Mouse (Mus musculus): Measurements from ENCODE around the gene Cyp2b9.
"Not testable (repeated sequence)": the region's sequence is repeated elsewhere in the genome, so short reads cannot be mapped to it uniquely, and the experiment has no call there.

Cyp2b9 gene

GRCm38 (mm10) chr7:26173111-26173510 lies at the start of gene Cyp2b9:
TSS of gene Cyp2b9 (plus strand) at chr7:26173411.
- not testable (repeated sequence) for DNase-seq (ENCODE audit: low spot score)

DNA sequence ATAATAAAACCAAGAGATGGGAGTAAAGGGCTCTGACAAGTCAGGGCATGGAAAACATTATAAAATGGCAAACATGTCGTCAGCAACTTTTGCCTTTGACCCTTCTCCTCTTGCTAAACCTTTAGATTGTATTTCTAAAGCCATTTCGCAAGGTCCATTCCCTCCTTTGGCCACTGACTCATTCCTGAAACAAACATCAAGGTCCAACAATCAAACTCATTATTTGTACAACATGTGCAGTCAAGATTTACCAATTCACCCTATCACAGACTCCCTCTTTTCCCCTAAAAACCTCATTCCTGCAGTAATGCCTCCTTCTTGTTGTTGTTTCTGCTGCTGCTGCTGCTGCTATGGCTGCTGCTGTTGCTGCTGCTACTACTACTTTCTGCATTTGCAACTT lies 33.6 kb upstream of the Cyp2b9 start:
- not testable (repeated sequence) for DNase-seq (ENCODE audit: low spot score)

GRCm38 (mm10) chr7:26143657-26144056 lies 29.6 kb upstream of the Cyp2b9 start:
- not testable (repeated sequence) for DNase-seq (ENCODE audit: low spot score)

DNA sequence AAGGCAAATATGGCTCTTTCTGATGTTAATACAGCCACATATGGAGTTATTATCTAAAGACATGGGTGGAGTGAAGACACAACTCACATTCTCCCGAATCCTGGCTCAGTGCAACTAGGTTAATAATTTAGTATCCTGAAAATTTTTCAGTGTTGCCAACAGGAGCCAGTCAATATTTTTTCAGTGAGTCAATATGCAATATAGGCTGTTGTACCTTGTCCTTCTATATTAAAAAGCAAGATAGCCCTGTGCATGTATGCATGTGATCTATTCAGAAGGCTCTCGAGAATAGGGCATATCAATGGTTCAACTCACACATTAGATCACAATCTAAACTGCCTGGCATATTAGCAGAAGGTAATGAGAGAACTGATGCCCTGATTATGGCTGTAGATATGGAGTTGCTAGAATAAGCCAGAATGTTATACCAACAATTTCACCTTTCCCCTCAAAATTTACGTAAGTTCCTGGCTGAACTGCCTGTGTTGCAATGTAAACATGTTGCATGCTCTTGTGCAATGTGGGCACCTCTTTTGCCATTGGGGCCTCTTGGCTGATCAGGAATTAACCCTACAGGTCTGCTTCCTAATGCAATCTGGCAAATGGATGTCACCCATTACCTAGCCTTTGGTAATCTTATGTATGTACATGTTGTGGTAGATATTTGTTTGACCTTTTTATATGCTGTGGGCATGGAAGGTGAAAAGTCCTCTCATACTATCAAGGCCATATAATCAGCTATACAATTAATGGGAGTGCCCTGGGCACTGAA lies 4.3 kb upstream of the Cyp2b9 start:
- not testable (repeated sequence) for DNase-seq (ENCODE audit: low spot score)

DNA sequence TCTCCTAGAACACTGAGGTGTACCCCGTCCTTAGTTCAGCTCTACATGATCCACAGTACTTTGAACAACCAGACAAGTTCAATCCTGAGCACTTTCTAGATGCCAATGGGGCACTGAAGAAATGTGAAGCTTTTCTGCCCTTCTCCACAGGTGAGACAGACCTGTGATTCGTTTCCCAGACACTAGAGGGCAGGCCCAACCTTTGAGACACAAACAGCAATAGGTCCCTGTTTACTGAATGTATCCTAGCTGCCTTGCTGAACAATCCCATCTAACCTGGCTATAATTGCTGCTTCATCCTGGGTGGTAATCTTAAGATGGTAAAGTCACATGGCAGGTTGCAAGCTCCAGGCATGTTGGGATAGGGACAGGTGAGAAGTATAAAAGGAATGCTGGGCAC lies 27.9 kb downstream of the Cyp2b9 start:
- DNase-seq (ENCODE audit: low spot score): no peak

DNA sequence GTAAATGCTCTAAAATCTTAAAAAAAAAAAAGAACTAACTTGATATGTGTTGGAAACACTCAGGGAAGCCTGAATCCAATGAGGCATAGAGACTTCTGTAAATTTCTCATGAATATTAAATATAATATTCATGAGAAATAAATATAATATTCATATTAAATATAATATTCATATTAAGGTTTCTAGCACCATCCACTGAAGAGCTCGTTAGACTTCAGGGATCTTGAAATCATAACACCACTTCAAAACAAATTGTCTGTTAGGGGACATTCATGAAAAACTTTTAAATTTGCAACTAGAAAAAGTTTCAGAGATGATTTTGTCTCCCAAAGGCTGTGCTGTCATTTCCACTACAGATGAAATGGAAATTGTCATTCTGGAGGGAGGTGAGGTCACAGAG lies 86.8 kb downstream of the Cyp2b9 start, which contains the start of gene Vmn1r184:
TSS of gene Vmn1r184 (plus strand) at position 301 of the 400 bp plus-strand sequence.
- DNase-seq (ENCODE audit: low spot score): not testable (repeated sequence)

Measured in urinary bladder, postnatal 10 days (tissue).